Mouse (Mus musculus): ENCODE measurements at regions not wholly inside any gene's neighbourhood (a gene's known extent, or its start where the extent isn't known, plus 50 kb on each side); places are given as distances from the start of the nearest gene placed in this dataset.
"Not testable (repeated sequence)": the region's sequence is repeated elsewhere in the genome, so short reads cannot be mapped to it uniquely, and the experiment has no call there.

DNA sequence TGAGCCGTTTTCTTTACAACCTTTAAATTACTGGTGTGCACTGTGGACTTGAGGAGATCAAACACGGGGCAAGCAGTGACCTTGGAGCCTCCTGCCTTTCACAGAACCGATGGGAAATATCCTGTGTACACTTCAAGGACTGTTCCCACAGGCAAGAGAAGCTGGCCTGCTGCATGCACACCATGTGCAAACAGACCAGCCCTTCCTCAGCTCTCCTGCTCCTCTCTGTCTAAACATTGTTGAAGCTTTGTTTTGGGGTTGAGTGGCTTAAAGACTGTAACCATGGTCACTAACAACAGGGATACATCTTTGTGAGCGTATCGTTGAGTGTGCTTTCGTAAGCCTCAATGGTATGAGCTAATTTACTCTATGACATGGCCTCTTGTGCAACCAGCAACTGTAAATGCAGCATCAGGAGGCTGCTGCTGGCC is 50.2 kb upstream of the Agps start:
- no peak for DNase-seq
- intact Hi-C loops (cut with DNase I), result loop anchor here (1.0 kb wide), 2 partner anchors 120 to 176 kb away; no protein-coding TSS in a partner anchor

DNA sequence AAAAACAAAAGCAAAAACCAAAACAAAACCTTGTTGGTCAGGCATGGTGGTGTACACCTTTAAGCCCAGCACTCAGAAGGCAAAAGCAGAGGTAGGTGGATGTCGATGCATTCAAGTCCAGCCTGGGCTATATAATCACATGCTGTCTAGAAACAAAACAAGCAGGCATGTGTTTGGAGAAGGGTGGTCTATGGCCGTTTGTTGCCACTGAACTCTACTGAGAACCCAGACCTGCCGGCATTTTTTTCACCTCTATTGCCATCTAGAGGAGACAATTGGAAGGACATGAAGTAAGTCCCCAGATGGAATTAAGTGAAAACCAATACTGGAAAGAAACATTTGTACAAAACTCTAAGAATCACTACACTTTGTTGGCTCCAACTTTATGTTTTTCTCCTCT is 50.9 kb upstream of the Agps start:
- DNase-seq, result peak in 1 of 2 experiments; percentile 40
- intact Hi-C loops (cut with DNase I), result loop anchor here (1.0 kb wide), 2 partner anchors 120 to 176 kb away; no protein-coding TSS in a partner anchor

DNA sequence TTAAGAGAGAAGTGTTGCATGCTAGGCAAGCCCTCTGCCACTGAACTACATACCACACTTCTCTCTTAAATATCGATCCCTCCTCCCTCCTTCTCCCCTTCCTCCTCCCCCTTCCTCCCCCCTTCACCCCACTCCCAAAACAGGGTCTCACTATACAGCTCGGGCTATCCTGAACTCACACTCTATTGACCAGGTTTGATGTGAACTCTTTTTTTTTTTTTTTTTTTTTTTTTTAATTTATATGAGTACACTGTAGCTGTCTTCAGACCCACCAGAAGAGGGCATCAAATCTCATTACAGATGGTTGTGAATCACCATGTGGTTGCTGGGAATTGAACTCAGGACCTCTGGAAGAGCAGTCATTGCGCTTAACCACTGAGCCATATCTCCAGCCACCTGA is 53.3 kb upstream of the Agps start:
- DNase-seq, result not testable (repeated sequence)
- intact Hi-C loops (cut with DNase I), result loop anchor here (5.0 to 10.0 kb wide), 2 partner anchors 71 to 1074 kb away; partner anchors contain the start of gene Hoxd8

DNA sequence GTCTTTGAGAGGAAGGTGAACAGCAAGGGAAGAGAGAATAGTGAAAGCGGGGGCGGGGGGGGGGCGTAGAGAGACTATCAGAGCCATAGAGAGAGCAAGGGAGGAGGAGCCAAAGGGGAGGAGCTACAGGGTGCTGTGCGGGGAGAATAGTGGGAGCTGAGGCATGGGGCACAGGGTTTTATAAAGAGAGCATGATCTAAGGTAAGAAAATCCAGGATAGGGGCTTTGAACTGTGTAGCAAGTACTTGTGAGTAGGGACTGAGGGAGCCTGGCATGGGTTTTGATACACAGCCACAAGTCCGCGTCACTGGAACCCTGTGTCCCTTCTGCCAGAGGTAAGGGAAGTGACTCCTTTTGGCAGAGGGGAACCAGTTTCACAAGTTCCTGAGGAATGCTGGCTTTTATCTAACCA is 54.9 kb upstream of the Agps start:
- DNase-seq, result peak; percentile 43 to 47
- intact Hi-C loops (cut with DNase I), result loop anchor here (5.0 to 10.0 kb wide), 2 partner anchors 70 to 1072 kb away; partner anchors contain the start of gene Hoxd8

DNA sequence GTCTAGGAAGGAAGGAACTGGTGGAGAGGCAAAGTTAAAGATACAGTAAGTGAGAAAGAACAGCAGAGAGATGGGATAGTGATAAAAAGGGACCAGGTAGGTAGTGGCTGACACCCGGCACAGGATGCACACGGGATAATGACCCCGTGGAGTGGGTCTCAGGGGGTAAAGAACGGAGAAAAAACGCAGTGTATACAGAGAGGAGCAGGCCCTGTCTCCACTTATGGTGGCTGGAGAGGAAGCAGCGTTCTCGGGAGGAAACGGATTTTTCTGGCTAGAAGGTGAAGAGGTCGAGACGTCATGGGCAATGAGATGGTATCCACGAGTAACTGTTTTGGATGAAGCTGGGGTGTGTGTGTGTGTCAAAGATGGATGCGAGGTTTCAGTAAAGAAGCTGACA is 55.4 kb upstream of the Agps start:
- DNase-seq, result no peak
- intact Hi-C loops (cut with DNase I), result loop anchor here (5.0 to 10.0 kb wide), 2 partner anchors 69 to 1072 kb away; partner anchors contain the start of gene Hoxd8

DNA sequence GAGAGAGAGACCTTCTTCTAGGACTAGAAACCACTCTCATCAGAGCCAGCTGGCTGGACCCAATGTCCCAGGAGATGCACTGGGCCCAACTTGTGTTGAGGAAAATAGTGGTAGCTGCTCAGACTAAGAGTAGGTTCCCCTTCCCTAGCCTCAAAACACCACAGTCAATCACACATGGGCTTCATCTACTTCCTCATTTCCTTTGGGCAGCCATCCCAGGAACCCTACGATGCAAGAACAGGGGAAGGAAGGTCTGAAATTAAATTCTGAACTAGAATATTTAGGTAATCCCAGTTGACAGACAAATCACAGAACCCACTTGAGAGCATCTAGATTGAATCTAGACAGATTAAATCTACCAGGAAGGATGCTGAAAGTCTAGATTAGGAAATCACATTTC is 56.8 kb upstream of the Agps start:
- DNase-seq, result peak in 1 of 2 experiments; percentile 15
- intact Hi-C loops (cut with DNase I), result loop anchor here (5.0 to 10.0 kb wide), 2 partner anchors 68 to 1070 kb away; partner anchors contain the start of gene Hoxd8

DNA sequence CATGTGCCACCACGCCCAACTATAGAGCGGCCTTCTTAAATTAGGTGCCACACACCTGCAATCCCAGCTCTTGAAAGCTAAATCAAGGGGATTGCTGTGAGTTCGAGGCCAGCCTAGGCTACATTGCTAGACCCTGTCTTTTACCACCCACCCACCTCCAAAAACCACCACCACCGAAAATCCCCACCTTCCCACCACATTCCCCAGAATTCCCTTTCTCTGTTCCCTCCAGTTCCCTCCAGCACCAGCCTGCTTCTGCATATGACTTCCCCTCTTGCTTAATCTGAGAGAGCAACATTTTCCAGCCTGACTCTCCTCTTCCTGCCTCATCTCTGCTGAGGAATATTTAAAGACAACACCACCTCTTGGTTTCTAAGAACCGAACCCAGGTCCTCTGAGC is 58.5 kb upstream of the Agps start:
- DNase-seq, result no peak
- intact Hi-C loops (cut with DNase I), result loop anchor here (5.0 to 10.0 kb wide), 2 partner anchors 36 to 1069 kb away; partner anchors contain the start of gene Hoxd8

DNA sequence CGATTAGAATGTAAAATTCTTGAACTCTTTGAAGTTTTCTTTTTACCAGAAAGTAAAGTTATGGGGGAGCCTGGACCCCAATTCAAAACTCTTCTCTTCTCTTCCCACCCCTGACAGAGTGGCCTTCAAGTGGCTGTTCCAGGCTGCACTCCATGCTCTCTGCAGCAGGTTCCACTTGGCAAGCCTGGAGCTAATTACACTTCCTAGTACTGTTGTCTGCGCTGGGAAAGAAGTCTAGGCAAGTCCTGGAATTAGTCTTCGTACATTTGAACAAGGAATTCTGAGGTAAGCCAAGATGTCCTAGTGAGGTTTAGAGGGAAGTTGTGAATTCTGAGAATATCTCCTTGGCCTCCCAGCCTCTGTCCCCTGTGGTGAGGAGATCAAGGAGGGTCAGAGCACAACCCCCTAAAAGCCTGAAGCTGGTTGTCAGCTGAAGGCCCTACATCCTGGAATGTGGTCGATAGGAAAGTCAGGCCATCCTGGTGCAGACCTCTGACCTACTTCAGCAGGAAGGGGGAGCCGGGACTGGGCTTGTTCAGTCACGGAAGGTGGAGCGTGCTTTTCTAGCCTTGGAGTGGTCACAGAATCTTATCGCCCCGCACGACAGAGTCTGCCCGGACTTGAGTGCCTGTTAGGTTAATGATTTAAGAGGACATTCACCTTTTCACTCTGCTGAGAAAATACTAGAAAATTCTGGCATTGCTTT is 59.6 kb upstream of the Agps start:
- peak; percentile 28 to 47 for DNase-seq
- intact Hi-C loops (cut with DNase I), result loop anchor here (5.0 to 10.0 kb wide), 2 partner anchors 35 to 1068 kb away; partner anchors contain the start of gene Hoxd8

DNA sequence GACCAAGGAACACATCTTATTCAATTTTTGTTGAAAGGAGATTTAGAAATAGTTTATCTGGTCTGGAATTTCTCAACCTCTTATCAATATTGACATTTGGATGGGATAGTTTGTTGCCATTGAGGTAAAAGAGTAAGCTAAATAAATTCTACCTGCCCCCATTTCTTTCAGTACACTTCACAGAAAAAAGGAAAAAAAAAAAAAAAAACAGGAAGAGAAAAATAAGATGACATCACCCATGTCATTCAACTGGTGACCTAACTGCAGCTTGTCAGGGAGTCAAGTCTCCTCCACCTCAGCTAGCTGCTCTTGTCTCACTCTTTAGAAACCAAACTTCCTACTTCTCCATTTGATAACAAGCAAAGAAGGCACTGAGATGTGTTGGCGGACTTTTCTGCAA is 61.3 kb upstream of the Agps start:
- no peak for DNase-seq
- intact Hi-C loops (cut with DNase I), result loop anchor here (5.0 to 10.0 kb wide), 2 partner anchors 33 to 1066 kb away; partner anchors contain the start of gene Hoxd8

DNA sequence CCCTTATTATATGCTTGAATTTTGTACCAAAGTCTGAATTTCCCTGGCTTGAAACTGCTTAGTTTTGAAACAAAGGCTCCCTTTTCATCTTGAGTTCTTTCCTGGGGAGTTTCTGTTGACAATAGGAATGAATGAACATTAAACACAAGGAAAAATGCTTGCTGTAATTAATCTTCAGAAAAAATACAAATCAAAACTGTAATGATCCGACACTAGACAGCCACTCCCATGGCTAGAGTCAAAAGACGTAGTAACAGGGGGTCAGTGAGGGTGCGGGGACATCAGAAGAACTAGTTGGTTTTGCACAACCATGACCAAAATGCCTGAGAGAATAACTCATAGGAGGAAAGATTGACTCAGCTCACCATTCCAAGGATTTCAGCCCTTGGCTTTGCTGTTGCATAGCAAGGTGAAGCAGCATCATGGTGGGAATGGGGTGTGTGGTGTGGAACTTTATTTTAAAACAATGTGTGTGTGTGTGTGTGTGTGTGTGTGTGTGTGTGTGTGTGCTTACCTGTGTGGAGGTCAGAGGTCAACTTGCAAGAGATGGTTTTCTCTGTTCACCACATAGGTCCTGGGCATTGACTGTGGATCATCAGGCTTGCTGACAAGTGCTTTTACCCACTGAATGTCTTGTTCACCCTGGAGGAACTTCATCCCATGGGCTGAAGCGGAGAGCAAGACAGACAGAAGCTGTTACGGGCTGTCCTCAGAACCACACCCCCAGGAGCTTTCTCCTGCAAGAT is 63.2 kb upstream of the Agps start:
- intact Hi-C loops (cut with DNase I), result no loop called here
- DNase-seq, result no peak

DNA sequence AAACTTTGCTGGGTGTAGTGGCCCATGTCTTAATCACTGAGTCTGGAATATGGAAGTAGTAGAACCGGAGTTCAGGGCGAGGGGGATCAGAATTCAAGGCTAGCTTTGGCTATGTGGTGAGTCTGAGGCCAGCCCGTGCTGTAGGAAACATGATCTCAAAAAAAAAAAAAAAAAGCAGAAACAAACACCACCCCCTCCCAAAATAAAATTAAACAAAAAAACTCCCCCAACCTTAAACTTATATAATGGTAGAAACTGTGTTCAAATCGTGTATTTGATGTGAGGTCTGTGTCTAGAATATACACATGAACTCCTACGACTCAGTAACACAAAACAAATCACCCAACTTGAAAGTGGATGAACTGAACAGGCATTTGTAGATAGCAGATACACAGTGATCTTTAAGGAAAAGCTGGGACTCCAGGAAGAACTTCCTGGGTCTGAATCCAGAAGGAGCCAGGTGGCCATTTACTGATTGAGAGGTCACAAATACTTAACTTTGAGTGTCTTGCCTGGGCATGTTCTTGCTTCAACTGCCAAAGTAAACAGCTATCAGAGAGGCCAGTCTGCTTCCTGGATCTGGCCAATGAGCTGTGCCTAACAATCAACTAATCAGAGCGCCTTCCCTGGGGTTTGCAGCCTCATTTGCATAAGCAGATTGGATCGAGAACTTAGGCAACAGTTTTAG is 63.6 kb upstream of the Nfe2l2 start:
- no peak for DNase-seq

DNA sequence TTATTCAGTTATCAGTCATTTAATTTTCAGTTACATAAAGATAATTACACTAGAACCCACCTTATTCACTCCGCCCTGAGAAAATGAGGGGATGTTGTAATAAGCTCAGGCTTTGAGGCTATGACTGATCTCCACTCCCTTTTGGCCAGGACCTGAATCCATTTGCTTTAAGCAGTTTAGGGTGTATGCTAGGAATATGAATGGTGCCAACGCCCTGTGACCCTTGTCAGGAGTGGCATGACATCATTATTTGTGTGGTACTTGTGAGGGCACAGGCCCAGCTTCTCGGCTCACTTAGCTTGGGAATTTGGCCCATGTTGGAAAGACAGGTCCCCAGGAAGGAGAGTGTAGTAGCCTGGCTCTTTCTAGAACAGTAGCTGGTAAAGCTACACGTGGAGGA is 61.0 kb upstream of the Nfe2l2 start:
- intact Hi-C loops (cut with DNase I), result no loop called here
- DNase-seq, result no peak

More for the DNA sequence above, 63.6 kb upstream of the Nfe2l2 start:
- intact Hi-C loops (cut with DNase I), result no loop called here

DNA sequence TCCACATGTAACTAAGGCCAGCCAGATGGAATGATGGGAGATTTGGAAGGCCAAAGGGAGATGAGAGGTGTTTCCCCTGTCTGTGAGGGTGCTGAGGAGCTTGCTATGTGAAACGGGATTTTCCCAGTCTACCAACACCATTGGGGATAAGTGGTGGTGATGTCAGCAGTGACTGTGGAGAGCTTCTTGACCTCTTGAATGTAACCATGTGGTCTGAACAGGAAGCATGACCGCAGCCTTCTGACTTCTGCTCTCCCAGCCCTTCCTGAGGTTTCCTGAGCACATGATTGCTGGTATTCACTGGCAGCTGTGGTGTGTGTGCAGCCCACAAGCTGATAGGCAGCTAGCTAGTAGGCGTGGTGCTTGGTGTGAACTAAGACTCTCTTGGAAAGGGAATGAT is 58.8 kb upstream of the Nfe2l2 start:
- intact Hi-C loops (cut with DNase I), result loop anchor here (5.0 kb wide), 1 partner anchor 56 kb away; no protein-coding TSS in a partner anchor
- peak; percentile 31 to 41 for DNase-seq

DNA sequence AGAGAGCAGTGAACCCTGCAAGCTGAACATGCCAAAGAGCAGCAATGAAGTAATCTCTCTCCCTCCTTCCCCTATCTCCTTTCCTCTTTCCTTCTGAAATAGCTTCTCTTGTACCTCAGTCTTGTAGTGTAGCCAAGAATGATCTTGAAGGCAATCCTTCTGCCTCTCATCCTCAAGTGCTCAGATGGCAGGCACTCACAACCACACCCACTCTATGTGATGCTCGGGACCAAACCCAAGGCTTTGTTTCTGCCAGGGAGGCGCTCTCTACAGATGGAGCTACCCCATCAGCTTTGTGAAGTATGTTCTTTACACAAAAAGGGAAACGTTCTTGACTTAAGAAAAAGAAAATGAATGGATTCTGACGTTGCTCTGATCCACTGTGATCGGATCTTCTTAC is 57.6 kb upstream of the Nfe2l2 start:
- no peak for DNase-seq
- intact Hi-C loops (cut with DNase I), result loop anchor here (5.0 kb wide), 1 partner anchor 55 kb away; no protein-coding TSS in a partner anchor

DNA sequence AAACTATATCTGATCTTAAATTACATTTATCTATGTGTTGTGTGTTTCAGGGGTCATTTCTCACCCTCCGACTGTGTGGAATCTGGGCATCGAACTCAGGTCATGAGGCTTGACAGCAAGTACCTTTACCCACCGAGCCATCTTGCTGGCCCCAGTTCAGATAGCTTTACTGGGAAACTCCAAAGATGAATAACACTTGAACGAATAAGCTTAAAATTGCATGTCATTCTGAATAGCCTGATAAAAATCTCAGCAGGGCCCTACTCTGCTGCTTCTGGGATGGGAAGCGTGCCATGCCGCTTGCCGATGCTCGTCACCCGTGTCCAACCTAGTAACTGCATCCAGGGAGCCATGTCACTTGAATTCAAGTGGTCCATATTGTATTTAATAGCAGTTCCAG is 57.2 kb upstream of the Nfe2l2 start:
- DNase-seq, result no peak
- intact Hi-C loops (cut with DNase I), result loop anchor here (5.0 kb wide), 1 partner anchor 54 kb away; no protein-coding TSS in a partner anchor

DNA sequence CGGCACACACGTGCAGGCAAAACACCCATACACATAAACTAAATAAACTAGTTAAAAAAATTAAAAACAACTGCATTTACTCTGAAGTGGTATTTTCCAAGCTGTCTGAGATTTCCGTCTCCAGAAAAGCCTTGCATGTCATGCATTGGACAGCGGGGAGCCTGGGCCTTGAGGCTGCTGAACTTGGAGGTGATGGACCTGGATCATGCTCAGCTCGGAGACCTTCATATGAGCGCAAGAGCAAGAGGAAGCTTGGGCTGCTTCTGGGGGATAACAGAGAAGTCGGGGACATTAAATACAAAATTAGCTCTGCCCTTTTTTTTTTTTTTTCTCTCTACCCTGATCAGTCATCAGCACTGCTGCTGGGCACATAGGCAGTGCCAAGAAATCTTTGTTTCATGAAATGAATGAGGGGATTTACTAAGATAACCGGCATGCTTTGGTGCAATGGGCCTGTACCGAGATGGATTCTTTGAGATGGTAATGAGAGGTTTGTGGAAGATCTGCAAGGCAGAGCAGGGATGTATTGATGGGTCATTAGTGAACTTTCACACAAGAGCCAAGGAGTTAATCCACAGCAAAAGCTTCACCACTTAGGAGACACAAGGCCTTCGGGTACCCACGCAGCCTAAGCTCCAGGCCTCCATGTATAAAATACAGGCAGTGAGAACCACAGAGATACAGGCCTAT is 54.9 kb upstream of the Nfe2l2 start:
- intact Hi-C loops (cut with DNase I), result no loop called here
- DNase-seq, result no peak

DNA sequence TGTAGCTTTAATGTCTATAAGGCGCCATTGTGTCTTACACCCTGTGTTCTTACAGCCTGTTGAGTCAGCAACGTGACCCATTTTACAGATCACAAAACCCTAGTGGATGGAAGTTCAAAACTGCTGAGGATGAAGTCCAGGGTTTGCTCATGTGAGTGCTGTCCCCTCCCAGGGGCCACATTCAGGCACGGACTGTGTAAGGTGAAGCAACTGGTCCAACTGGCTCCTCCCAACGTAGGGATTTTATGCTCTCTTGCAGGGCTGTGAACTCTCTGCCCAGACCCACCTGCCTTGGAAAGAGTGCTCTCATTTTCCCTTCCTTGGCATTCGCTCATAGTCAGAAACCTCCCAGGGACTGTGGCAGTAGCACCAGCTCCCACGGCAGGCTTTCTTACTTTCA is 53.8 kb upstream of the Nfe2l2 start:
- intact Hi-C loops (cut with DNase I), result no loop called here
- DNase-seq, result no peak

DNA sequence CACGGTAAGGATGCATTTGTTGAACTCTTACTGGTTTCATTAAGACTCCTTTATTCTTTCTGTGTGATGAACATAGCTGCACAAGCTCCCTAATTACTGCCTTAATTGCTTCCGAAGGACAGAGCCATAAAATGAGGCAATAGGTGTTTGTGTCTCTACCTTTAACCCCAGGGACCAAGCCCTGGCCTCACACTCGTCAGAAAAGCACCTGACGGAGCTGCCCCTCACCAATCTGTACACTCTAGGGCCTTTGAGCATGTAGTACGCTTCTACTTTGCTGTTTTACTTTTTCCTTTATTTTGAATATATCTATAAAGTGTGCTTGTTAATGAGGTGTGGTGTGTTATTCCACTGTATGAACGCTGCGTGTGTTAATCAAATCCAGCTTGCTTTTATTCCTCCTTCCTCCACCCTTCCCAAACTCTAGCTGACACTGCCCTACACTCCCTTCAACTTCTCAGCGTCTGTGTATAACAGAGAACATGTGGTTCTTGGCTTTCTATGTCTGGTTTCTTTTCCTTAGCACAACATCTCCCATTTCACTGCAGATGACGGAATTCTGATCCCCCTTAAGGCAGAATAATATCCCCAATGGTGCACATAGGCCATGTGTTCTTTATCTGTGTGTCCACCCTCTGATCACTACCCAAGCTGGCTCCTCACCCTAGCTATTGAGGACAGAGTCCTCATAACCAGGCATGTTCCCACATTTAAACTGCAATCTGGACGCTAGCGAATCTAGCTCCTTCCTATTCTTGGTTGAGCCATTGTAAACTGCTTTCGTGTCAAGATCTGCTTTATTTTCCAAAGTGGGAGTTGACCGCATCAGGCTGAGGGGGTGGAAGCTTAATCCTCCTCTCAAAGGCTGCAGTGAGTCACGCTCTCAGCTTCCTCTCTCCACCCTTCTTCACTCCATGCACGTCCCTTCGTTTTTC is 52.5 kb upstream of the Nfe2l2 start:
- DNase-seq, result peak; percentile 19 to 36
- intact Hi-C loops (cut with DNase I), result no loop called here

DNA sequence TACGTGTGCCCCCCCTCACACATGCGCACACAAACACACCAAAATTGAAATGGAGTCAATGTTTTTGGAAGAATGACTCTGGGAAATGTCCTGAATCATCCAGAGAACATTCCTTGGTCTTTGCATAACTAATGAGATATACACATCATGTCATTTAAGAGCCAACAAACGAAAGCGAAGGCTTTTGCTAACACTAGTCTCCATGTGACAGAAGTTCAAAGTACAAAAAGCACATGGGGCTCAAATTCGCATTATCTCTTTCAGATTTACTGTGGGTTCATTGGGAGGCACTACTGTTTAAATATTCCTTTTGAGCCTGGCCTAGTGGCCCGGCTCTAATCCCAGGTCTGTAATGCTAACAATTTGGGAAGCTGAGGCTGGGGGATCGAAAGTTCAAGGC is 50.2 kb upstream of the Nfe2l2 start:
- intact Hi-C loops (cut with DNase I), result no loop called here
- no peak for DNase-seq
